Mouse (Mus musculus) heart, adult 18-20 months (tissue): ENCODE data around the gene Nadk2. TPM values are rescaled to one million over a fixed set of nuclear protein-coding genes. Genes with fewer than 3 reads are reported as not detected.

Experiments
- DNase-seq, 2 experiments: peaks; one replicate each; pipeline ENCODE4 v3.0.0; 2021 to 2022; ENCODE audit warnings: mixed read lengths in 1 of 2
- long read RNA-seq, 2 experiments: library from polyadenylated mRNA; stranded (forward); transcript quantifications; one replicate each; pipeline ENCODE4 v2.0.0; 2021
- total RNA-seq, 2 experiments: library from RNA; stranded (reverse); gene quantifications; 2 replicates each; pipeline ENCODE4 v1.2.3; 2021

Nadk2 gene
- 10 to 100 TPM; 59.8 to 66.2 TPM for total RNA-seq
- long read RNA-seq, experiment 1, full-length matches to known transcripts = 59 of 114 reads
- long read RNA-seq, experiment 1, partial matches to known transcripts = 12 of 114 reads
- long read RNA-seq, experiment 1, other reads (novel, unspliced or antisense) = 43 of 114 reads
- long read RNA-seq, experiment 2, full-length matches to known transcripts = 15 of 44 reads
- long read RNA-seq, experiment 2, partial matches to known transcripts = 5 of 44 reads
- long read RNA-seq, experiment 2, other reads (novel, unspliced or antisense) = 24 of 44 reads

DNA sequence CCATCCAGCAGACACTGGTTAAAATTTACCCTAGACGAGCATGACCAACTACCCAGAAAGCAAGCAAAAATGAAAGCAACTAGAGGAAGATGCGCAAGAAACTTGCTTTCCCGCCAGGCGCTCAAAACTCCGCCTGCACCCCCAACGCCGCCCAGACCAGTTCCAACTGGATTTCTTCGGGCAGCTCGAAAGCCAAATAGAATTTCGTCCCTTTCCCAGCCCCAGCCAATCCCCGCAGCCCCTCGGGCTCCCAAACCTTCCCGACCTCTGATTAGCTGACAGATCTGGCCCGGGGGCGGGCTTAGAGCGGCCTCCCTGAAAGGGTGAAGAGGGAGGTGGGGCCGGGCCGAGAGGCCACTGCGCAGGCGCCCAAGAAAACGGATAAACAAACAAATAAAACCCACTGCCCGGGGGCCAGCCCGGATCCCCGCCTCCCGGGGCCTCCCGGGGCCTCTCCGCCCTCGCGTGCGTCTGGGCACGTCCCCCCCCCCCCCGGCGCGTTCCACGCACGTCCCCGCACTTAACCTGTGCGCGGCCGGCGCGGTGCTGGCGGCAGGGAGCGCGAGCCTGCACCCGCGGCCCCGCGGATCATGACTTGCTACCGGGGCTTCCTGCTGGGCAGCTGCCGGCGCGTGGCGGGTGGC is at the start of gene Nadk2:
Gene Nadk2, plus strand, starts transcription at position 349 of the 644 bp plus-strand sequence.
- peak; percentile 98 to 100 for DNase-seq

DNA sequence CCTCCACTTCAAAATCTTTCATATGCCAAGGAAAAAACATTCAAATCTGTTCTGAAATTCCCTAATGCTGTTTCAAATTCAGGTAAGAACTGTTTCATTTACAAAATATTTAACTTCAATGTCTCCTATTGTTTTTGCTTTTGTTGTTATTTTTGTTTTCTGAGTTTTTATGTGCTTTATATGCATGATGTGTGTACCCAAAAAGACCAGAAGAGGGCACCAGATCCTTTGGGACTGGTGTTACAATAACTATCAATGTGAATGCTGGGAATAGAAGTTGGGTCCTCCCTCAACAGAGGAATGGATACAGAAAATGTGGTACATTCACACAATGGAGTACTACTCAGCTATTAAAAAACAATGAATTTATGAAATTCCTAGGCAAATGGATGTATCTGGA is 15.4 kb upstream of the Nadk2 start:
- DNase-seq = no peak

DNA sequence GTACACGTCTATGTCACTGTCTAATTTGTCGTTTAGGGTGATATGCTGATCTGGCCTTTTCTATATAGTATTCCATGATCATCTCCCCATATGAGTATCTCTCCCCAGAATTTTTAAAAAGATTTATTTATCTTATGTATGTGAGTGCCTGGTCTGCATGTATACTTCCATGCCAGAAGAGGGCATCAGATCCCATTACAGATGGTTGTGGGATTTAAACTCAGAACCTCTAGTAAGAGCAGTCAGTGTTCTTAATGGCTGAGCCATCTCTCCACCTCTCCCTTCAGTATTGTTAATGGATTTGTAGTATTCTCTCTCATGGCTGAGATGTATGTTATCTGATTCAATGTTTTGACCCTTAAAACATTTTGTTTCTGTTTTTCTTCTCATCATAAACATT is 11.2 kb upstream of the Nadk2 start:
- DNase-seq = no peak

DNA sequence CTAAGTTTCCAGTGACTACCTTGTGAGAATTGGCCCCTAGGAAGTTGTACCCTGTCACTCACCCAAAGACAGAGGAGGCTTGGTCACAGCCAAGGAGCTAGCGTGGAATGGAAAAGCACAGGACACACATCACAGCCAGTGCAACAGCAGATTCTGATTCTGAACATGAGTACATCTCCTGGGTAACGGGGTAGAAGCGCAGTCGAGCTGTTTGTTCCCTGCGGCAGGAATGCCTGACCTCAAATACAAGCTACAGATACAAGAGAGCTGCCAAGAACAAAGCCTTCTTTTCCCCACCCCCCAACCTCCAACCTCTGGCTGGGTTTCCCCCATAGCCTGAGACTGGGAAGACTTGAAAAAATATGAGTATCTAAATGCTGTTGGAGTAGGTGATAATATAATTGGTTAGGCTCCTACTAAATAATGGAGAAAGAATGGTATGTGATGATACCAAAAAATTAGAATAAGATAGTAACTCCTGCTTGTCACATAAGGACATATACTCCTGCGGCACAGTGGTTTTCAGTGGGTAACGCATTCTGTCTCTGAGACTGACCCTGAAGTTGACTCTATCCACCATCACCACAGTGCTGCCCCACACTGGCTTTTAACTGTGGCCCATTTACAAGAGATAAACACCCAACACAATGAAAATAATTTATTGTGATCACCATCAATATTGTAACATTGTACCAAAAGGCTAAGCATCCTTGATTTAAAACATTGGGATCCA is 9.7 kb upstream of the Nadk2 start:
- peak in 1 of 2 experiments; percentile 15 for DNase-seq

DNA sequence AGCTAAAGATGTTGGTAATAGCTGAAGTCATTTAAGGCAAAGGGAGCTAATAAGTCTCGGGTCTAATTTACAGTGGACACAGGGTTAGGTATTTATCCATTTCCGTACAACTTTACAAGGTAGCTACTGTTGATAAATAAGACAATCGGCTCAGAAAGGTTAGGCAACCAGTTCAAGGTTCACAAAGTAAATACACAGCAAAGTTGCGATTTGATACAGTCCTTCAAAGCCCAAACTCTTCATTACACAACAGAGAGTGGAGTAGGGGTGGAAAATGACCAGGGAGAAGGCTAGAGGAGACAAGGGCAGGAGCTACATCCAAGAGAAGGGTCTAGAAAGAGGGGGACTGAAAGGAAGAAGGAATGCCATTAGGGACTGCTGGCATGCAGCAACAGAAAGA is 2.2 kb upstream of the Nadk2 start:
- DNase-seq = no peak

DNA sequence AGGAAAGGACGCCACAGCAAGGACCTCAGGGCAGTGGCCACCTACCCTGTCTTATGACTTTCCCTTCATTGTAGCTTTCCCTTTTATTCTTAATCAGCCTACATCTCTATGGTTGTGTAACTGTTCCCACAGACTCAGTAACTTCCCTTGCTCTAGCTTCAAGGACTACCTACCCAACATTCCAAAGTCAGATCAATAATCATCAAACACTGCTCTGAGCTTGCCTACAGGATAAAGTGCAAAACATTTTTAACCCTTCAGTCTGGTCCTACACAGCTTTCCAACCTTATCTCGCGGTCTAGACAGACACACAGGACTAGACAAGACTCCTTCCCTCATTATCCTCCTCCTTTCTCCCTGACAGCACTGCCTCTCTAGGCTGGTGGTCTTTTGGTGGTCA is 707 bp upstream of the Nadk2 start:
- DNase-seq = no peak

DNA sequence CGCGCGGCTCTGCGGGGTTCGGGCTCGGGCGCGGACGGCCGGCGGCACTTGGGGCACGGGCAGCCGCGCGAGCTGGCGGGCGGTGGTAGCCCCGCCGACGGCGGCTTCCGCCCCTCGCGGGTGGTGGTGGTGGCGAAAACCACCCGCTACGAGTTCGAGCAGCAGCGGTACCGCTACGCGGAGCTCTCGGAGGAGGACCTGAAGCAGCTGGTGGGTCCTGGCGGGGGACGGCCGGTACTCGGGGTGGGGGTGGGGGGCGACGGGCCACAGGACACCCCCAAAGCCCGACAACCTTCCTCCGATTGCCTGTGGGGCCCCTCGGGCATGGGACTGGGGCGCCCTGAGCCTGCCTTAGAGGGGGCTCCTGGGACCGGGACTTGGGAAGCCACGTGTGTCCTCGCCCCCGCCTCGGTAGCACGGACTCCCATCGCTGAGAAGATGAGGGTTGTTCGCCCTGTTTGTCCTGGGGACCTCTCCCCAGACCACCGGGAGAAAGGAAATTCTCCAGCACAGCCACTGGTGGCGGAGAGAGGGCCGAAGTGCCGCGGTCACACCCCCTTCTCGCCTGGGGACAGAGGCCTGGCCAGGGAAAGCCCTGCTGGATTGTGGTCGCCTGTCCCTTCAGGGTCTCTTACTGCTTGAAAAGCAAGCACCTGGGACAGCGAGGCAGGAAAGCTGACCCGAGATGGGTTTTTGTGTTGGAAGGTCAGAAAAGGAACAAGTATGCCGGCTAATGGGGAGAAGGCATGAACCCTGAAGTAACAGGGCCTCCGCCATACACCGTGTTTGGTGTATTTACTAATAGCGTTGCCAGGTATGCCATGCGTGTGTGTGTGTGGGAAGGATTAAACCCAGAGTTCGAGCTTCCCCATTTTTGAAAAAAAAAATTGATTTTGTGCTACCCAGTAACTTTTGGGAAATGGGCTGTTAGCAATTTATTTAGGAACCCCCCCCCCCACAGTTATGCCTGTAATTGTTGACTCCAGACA is 790 bp downstream of the Nadk2 start:
- peak; percentile 40 to 72 for DNase-seq

DNA sequence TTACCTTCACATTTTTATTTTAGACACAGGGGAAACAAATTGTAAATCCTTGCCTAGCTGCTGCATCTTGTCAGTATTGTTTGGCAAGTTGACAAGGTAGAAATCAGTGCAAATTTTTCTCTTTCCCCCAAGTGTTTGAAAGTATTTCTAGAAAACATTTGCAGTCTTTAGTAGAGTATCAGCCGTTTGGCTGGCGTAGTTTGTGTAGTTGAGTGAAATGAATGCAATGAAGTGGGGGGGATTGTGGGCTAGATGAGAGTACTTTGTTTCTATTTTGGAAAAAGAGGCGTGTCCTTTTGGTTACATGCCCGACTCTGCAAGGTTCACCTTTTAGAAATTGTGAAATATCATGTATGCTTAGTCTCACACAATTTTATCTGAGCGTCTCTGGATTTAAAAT is 1.6 kb downstream of the Nadk2 start:
- DNase-seq = peak; percentile 59 to 68

DNA sequence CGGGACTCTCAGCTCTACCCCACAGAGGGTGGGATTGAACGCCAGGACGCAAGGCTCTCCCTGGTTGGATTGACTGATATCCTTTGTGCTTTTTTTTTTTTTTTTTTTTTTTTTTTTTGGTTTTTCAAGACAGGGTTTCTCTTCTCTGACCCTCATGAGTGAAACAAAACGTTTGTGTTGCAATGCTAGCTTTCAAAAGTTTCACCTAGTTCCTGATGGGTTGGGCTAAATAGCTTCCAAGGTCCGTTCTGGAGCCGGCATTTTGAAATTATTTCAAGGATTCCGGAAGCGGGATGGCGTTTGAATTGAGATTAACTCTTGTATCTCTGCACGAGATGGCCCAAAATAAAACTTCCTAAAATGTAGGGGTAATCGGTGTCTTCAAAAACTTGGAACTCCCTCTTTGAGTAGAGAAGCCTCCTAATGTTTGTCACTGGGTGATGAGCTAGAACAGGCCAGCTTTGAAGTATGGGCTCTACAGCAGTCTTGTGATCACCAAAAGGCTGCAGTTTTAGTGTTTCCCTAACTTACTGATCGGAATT is 2.1 kb downstream of the Nadk2 start:
- peak in 1 of 2 experiments; percentile 43 for DNase-seq

DNA sequence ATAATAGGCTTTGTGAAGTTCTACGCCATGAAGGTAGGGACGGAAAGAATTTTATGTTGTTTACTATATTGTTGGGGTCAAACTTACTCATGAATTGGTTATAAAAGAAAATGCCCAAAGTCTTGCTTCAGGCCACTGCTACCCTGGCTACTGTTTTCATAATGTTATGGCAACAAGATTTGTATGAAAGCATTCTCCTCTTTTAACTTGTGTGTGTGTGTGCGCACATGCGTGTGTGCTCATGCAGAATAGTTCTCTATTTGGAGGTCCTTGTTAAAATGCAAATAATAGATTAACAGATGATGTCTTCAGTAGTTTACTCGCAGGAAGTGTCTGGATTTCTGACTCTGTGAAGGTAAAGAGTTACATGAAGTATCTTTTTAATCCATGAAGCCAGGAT is 2.6 kb downstream of the Nadk2 start:
- DNase-seq = no peak

DNA sequence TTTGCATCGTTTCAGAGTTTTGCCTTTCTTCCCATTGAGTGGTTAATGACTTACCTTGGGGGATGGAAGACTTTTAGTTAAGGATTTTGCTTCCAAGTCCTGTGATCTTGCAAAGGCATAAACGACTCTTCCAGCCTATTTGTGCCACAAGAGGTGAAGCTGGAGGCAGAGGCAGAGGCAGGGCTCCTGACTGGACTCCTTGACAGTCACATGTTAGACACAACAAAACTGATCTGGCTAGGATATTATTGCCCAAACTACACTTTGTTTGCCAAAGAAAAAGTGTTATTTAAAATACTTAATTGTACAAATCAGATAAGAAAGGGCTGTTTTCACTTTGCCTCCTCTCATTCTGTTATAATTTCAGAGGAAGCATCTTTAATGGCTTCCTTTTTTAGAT is 3.1 kb downstream of the Nadk2 start:
- no peak for DNase-seq

DNA sequence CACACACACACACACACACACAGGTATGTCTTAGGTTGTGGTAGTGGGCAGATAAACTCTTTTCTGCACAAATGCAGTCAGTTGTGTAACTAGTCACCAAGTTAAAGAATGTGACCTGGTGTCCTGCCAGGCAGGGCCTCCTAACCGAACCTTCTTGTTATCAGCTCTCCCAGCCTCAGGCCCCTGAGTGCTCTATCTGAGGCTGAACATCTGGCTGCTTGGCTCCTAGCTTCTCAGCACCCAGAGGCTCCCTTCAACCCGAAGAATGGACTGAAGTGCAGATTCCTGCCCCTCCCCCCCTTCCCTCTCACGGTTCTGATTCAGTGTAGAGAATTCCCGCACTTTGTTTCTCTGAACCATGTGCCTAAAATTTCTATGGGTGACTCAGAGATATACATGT is 3.6 kb downstream of the Nadk2 start:
- peak; percentile 43 to 56 for DNase-seq

DNA sequence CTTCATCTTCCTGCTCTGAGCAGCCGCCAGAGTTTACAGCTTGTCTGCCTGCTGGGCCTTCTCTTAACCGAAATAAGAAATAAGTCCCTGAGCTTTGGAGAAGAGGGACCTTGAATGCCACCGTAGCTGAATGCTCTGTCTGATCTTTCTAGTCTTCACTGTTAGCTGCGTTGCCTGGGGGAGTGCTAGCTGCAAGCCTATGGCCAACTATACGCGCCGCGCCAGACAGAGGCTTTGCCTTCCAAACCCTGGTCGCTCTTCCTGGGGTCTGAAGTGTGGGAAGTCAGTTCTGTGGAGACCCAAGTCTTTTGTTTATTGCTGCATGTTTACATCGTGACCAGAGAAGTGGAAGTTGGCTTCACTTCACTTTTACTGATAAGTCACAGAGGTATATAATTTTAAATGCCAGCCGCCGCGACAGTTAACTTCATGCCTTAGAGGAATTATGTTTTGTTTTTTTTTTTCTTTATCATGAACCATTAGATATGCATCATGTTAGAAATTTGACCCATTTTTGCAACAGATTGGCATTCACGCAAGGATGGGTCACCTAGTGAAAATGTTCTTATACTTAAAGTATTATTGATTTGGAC is 4.6 kb downstream of the Nadk2 start:
- DNase-seq = no peak

DNA sequence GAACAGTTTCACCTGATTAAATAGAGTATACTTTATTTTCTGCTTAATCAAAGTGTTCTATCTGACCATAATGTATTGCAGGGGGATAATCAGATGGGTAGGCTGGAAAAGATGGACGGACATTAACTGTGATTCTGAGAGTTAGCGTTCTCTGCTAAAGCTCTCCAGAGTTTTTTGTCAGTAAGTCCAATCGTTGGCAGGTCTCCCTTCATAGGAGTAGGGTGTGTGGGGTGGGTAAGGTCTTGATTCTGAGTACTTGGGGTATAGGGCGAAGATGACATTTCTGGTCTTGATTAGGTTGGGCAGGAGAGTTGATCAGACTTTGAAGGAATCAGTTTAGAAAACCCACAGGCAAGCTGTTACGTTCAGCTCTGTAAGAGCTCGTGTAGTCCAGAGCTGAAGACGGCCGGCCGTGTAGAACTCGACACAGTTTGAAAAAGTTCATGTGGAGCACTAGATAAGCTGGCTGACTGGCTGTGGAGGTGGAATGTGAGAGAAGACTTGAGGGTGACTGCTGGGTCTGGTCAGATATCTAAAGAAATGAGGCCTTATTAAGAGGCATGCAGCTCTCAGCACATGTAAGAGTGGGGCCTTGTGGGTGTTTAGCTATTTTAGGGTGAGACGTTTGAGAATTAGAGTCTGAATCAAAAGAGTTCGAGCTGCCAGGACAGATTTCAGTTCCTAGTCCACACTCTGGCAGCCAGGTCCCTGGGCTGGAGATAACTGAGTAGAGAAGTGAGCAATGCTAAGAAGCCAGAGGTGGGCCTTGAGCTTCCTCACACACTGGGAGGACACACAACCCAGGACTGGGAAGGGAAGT is 7.6 kb downstream of the Nadk2 start:
- peak; percentile 40 to 42 for DNase-seq

DNA sequence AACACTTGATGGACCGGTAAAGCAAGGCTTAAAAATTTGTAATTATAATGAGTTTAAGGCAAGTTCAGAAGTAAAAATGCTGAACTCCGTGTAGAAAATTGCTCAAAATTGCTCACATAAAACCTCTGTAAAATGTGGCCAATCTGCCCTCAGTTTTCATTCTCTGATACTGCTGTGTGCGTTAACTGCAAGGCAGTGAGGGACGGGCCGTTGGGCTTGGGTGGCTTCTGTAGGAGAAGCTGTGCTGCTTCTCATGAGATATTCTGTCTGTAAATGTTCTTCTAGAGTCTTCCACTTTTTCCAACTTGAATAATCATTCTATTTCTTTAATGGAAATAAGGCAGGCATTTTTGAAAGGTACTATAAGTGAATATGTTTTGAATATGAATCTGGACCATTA is 8.6 kb downstream of the Nadk2 start:
- no peak for DNase-seq

DNA sequence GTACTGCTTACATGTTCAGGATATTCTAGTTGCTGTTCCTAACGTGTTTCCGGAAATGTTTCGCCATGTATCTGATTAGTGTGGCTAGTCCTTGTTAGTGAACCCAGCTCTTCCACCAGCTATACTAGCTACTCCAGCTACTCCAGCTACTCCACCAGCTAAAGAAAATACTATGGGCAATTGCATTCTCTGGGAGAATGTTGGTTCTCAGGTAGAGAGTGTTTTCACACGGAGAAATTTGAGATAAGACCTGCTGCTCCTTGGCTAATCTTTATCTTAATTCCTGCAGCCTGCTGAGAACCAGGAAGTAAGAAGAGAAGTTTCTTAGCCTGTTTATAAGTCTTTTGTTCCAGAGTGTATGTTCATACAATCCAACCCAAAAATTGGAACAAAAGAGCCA is 9.1 kb downstream of the Nadk2 start:
- no peak for DNase-seq

DNA sequence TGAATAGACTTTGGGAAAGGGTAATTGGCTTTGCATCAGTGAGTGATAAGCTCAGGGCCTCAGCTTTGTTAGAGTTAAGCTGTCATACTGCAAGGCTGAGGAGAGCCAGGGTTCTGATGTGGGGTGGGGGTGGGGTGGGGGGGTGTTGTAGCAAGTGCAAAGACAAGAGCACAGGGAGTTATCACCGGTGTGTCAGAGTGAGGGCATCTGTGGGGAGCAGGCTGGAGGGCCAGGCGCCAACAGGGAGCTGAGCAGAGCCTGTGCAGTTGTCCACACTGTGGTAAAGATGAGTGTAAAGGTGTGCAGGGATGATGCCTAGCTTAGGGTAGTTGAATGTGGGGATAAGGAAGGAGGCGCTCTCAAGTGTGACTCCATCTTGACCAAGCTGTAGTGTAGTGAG is 10.2 kb downstream of the Nadk2 start:
- DNase-seq = no peak

DNA sequence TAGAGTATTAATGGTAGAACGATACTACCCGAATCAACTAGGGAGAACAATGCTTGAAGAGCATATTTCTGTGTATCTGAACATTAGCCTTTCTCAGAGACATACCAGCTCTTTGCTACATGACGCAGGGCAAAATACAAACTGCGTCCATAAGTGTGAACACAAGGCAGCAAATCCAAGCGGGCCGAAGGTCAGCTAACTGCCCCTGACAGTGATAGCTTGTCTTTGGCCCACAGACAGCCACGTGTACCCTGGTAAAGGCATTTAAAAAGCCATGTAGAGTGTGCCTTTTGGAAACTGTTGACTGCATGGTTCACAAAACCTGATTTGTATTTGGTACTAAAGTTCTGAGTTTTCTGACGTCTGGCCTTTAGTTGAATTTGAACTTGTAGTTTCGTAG is 11.7 kb downstream of the Nadk2 start:
- peak; percentile 37 to 44 for DNase-seq

DNA sequence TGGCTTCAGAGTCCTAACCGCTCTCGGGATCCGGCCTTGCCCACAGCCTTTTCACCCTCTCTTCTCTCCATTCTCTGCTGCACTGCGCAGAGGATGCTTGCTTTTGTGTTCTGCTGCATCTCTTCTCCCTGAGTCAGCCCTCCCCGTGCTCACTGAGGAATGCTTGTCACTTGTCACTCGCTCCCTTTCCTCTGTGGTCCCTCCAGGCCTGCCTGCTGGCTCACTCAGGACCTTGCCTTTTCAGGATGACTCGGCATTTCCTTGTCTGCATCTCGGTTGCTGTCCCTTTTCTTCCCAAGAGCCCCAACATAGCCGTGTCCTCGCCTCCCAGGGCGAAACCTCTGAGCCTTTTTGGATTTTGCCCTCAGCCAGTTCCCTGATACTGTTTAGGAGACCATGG is 15.8 kb downstream of the Nadk2 start:
- DNase-seq = no peak

DNA sequence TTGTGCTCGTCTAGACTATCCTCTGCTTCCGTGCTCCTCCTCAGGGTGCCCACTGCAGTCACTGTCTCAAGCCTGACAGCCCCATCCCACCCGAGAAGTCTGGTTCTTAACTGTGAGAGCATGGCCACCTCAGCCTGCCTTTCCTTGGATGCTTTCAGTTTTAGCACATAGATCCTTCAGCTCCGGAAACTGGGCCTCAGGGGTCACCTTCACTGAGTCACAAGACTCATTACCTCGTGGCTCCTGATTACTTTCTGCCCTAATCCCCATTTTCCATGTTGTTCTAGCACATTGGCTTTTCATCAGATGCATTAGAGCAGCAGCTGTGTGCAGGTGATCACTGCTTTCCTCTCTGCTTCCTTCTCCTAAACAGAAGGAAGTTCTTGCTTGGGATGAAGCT is 16.4 kb downstream of the Nadk2 start:
- no peak for DNase-seq
